Mouse (Mus musculus) midbrain, postnatal 0 days (tissue): ENCODE measurements at regions not wholly inside any gene's neighbourhood (a gene's known extent, or its start where the extent isn't known, plus 50 kb on each side); places are given as distances from the start of the nearest gene placed in this dataset.

Source experiments
- ATAC-seq: fragments of 200-750 bp; cut with Nextera tagmentation; 2 replicates; pipeline ENCODE4 v1.8.0; 2017; ENCODE audit warnings: moderate number of reproducible peaks, mild to moderate bottlenecking, moderate TSS enrichment, moderate library complexity; ENCODE audit not compliant: low FRiP score
- DNase-seq: peaks from one replicate; pipeline ENCODE4 v3.0.0-alpha.2; 2015; ENCODE audit warnings: low spot score
- H3K27ac ChIP-seq: fragments of 300-500 bp; sonication (generic); 2 replicates; pipeline ENCODE4 v1.5.1; 2014; ENCODE audit warnings: low read depth, mild to moderate bottlenecking, low read length, mixed read lengths
- H3K27me3 ChIP-seq: fragments of 300-500 bp; sonication (generic); 2 replicates; pipeline ENCODE4 v1.6.1; 2014; ENCODE audit warnings: low read length, control low read depth, mixed read lengths; ENCODE audit not compliant: insufficient read depth
- H3K36me3 ChIP-seq: fragments of 300-500 bp; sonication (generic); 2 replicates; pipeline ENCODE4 v1.6.1; 2014; ENCODE audit warnings: low read length, control low read depth, mixed read lengths; ENCODE audit not compliant: insufficient read depth
- H3K4me1 ChIP-seq: fragments of 300-500 bp; sonication (generic); 2 replicates; pipeline ENCODE4 v1.6.1; 2014; ENCODE audit warnings: mild to moderate bottlenecking, control low read depth, antibody characterized with exemption, low read length, mixed read lengths; ENCODE audit not compliant: insufficient read depth
- H3K4me2 ChIP-seq: fragments of 300-500 bp; sonication (generic); 2 replicates; pipeline ENCODE4 v1.6.1; 2014; ENCODE audit warnings: low read depth, mild to moderate bottlenecking, low read length, mixed read lengths; ENCODE audit not compliant: poor library complexity, severe bottlenecking
- H3K4me3 ChIP-seq: fragments of 300-500 bp; sonication (generic); 2 replicates; pipeline ENCODE4 v1.5.1; 2014; ENCODE audit warnings: low read depth, mild to moderate bottlenecking, low read length, moderate library complexity
- H3K9ac ChIP-seq: fragments of 300-500 bp; sonication (generic); replicated peaks from 2 replicates; pipeline ENCODE4 v1.6.1; 2014; ENCODE audit warnings: mild to moderate bottlenecking, low read length, moderate library complexity, mixed read lengths; ENCODE audit not compliant: poor library complexity, severe bottlenecking
- H3K9me3 ChIP-seq: fragments of 300-500 bp; sonication (generic); 2 replicates; pipeline ENCODE4 v1.6.1; 2016; ENCODE audit warnings: low read length, control low read depth
- CTCF ChIP-seq: IDR thresholded peaks from 2 replicates; pipeline ENCODE4 v1.5.1; 2016; ENCODE audit warnings: antibody characterized with exemption, mild to moderate bottlenecking
- WGBS: fragments of 180-500 bp; shearing (Covaris S2); extraction: QIAGEN DNeasy Blood & Tissue Kit; methylation state at CpG from one replicate; pipeline ENCODE4 v1.1.7; 2014; 5-methylcytosine and 5-hydroxymethylcytosine counted together

DNA sequence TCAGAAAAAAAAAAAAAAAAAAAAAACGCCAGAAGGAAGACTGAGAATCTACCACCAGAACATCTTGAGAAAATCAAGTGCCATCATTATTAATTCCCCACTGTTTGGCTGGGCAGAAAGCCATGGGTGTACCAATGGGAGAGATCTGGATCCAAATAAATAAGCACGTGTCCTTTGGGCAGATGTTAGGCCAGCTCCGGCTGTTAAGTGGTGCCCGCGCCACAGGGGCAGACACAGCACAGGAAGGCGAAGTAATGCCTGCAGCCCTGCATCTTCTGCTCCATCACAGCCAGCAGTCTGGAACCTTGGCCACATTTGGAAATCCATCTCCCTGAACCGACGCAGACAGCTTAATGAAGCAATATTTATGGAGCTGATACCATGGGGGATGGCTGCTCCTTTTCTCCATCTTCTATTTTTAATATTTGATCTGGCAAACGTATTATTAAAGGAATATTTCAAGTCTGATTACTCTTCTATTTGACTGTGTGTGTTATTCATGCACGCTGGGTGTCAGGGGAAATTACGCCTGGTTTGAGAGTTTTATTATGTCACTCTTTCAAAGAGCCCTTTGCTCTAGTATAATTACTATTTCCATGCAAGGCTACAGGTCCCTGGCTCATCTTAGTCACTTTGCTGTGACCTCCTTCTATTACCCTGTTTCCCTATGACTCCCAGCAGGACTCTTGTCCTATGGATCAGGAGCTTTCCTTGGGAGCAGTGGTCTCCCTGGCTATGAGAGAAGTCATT lies 103.5 kb upstream of the Vstm2b start:
- Histone ChIP-seq H3K4me3 (no peak overlapping the region), H3K9ac (no peak overlapping the region), H3K27ac (no peak overlapping the region), H3K4me1 (no peaks in the 10 kb centered on the region), H3K36me3 (no peaks in the 10 kb centered on the region), H3K4me2 (no peak overlapping the region), H3K9me3 (no peaks in the 10 kb centered on the region), H3K27me3 (no peaks in the 10 kb centered on the region)
- DNase-seq (peak; percentile 70), ATAC-seq (no peak)
- no peak for TF ChIP-seq CTCF
- WGBS = 72% methylated on average over 11 of the region's 11 CpGs

DNA sequence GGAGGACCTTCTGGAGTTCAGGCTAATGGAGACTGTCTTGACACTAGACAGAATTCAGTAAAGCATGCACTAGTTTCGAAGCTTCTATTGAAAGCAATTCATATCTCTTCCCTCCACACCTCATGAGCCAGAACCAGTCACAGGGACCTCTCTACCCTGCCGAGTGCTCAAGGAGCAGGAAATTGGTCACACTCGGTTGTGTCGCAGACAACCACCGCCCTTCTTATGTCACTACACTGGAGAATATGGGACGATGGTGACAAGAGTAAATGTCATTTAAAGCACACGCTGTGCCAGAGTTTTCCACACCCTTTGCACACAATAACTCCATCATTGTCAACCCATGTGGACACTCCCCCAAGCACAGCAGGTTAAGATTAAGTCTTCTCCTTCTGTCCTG lies 98.3 kb upstream of the Vstm2b start:
- no peaks in the 10 kb centered on the region for H3K27me3 ChIP-seq
- DNase-seq (no peak), ATAC-seq (no peak)
- no peak overlapping the region for H3K4me2 ChIP-seq
- WGBS = 43% methylated on average over 7 of the region's 7 CpGs
- no peaks in the 10 kb centered on the region for H3K36me3 ChIP-seq
- no peaks in the 10 kb centered on the region for H3K9me3 ChIP-seq
- H3K4me1 ChIP-seq = no peaks in the 10 kb centered on the region
- H3K9ac ChIP-seq = no peak overlapping the region
- H3K4me3 ChIP-seq = no peak overlapping the region
- H3K27ac ChIP-seq = no peak overlapping the region
- no peak for TF ChIP-seq CTCF

DNA sequence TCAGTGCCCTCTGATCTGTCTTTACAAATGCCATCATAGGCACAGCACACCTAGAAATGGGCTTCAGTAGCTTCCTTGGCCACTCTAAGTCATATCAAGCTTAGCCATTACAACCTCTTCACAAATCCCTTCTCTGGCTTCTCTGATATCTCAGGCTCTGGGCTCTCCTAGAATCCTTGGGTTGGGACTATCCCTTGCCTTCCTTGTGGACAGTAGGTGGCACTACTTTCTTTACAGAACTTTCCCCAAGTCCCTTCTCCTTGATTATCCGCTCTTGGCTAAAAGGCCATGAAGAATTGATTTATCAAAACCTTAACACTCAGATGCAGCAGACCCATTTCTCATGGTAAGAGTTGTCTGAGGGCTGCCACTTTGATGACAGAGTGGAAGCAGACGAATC lies 96.8 kb upstream of the Vstm2b start:
- no peak overlapping the region for H3K9ac ChIP-seq
- no peak overlapping the region for H3K4me3 ChIP-seq
- H3K36me3 ChIP-seq = no peaks in the 10 kb centered on the region
- H3K27me3 ChIP-seq = no peaks in the 10 kb centered on the region
- H3K4me2 ChIP-seq = no peak overlapping the region
- TF ChIP-seq CTCF = peak; percentile 37
- no peak overlapping the region for H3K27ac ChIP-seq
- ATAC-seq (no peak), DNase-seq (no peak)
- H3K9me3 ChIP-seq = no peaks in the 10 kb centered on the region
- 65% methylated on average over 2 of the region's 2 CpGs for WGBS
- H3K4me1 ChIP-seq = no peaks in the 10 kb centered on the region

DNA sequence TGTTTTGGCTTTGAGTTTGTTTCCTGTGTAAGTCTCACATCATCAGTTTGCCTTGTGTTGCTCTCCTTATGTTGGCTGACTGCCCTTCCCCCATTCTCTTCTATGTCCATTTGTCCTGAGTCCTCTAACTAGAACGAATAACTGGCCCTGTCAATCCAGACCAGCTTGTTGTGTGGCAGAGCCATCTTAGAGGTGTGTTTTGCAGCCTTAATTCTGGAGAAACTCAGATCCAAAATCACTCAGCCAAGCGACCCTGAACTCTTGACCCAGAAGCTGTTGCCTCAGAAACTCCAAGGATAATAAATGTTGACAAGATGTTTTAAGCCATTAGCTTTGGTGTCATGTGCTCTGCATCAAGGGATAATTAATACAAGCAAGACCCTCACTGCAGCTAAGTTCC lies 92.9 kb upstream of the Vstm2b start:
- H3K9ac ChIP-seq = no peak overlapping the region
- TF ChIP-seq CTCF = no peak
- no peaks in the 10 kb centered on the region for H3K4me1 ChIP-seq
- ATAC-seq (no peak), DNase-seq (no peak)
- no peaks in the 10 kb centered on the region for H3K36me3 ChIP-seq
- H3K27ac ChIP-seq = no peak overlapping the region
- no peak overlapping the region for H3K4me2 ChIP-seq
- no peaks in the 10 kb centered on the region for H3K9me3 ChIP-seq
- 59% methylated on average over 2 of the region's 2 CpGs for WGBS
- H3K4me3 ChIP-seq = no peak overlapping the region
- no peaks in the 10 kb centered on the region for H3K27me3 ChIP-seq

DNA sequence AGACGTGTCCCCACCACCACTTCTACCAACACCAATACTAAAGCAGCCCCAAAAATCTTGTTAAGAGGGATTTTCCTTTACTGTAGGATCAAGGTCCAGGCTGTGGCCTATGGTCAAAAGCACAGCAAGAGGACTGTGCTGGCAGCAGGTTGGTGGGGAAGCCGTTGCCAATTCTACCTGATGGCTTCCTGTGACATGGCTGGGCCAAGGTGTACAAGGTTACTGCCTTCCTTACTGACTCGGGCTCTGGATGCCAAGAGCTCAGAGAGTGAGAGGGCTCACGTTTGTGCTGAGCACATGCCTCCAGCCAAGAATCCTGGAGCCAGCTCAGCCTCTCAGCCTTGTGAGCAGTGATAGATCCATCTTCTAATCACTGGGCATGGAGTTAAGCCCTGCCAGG lies 92.3 kb upstream of the Vstm2b start:
- TF ChIP-seq CTCF = no peak
- H3K9me3 ChIP-seq = no peaks in the 10 kb centered on the region
- no peaks in the 10 kb centered on the region for H3K36me3 ChIP-seq
- no peaks in the 10 kb centered on the region for H3K4me1 ChIP-seq
- DNase-seq = no peak
- H3K4me3 ChIP-seq = no peak overlapping the region
- H3K4me2 ChIP-seq = no peak overlapping the region
- no peaks in the 10 kb centered on the region for H3K27me3 ChIP-seq
- 79% methylated on average over 4 of the region's 4 CpGs for WGBS
- no peak overlapping the region for H3K27ac ChIP-seq
- no peak for ATAC-seq
- no peak overlapping the region for H3K9ac ChIP-seq

DNA sequence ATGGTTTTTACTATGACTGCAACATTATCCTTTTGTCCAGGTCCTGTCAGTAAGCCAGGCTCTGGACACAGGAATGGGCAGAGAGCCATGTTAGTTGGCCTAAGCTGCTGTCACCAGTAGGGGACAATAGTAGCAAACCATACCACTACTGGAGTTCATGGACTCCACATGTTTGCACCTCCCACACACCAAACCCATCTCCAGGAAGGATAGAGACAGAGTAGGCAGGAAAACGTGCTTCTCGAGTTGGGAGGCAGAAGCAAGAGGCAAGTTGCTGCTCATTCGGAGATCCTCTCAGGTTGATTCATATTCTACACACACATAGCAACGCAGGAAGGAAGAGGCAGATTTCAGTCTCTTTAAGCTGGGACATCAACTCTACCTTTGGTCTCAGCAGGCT lies 85.2 kb upstream of the Vstm2b start:
- no peaks in the 10 kb centered on the region for H3K9me3 ChIP-seq
- H3K27me3 ChIP-seq = no peaks in the 10 kb centered on the region
- no peak overlapping the region for H3K4me2 ChIP-seq
- no peak overlapping the region for H3K4me3 ChIP-seq
- ATAC-seq (no peak), DNase-seq (no peak)
- no peaks in the 10 kb centered on the region for H3K36me3 ChIP-seq
- TF ChIP-seq CTCF = 0 out of 2 replicates have a peak, but pooled peaks have one; percentile 5
- H3K4me1 ChIP-seq = no peaks in the 10 kb centered on the region
- no peak overlapping the region for H3K27ac ChIP-seq
- WGBS = 94% methylated on average over 4 of the region's 4 CpGs
- H3K9ac ChIP-seq = no peak overlapping the region
